Mouse (Mus musculus) frontal cortex, postnatal 25 days (tissue): Measurements from ENCODE around the gene Crocc.

Experiments used
- DNase-seq, 2 experiments: peaks; one replicate each; pipeline ENCODE4 v3.0.0; 2022; ENCODE audit warnings: low spot score in 2 of 2

Gene Crocc

GRCm38 (mm10) chr4:141066709-141067515 is 6.6 kb upstream of the Crocc start:
- DNase-seq, result no peak

DNA sequence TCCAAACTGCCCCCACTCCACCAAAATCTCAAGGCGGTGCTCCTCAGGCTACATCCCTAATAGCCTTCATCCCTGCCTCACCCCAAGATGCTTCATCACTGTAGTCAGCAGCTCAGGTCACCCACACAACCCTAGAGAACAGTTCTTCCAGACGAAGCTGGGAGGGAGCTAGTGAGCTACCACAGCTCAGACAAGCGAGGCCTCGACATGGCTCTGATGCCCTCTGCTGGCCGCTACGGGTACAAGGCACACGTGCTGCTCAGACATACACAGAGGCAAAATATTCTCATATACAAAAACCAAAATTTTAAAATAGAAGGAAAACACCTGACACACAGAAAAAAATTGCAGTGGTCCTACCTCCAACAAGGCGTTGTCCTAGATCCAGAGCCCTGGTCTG is 4.8 kb upstream of the Crocc start:
- DNase-seq, result peak; percentile 67 to 72

- no peak for DNase-seq
Measured at GRCm38 (mm10) chr4:141064104-141064659, 3.8 kb upstream of the Crocc start.

- no peak for DNase-seq
Measured at GRCm38 (mm10) chr4:141059616-141060425, 529 bp downstream of the Crocc start.

- DNase-seq, result no peak
Measured at GRCm38 (mm10) chr4:141058835-141059234, 1.5 kb downstream of the Crocc start.

- DNase-seq, result no peak
Measured at GRCm38 (mm10) chr4:141056970-141057369, 3.4 kb downstream of the Crocc start.

- DNase-seq, result peak; percentile 58 to 59
Measured at GRCm38 (mm10) chr4:141053568-141054161, 6.7 kb downstream of the Crocc start.

- DNase-seq, result no peak
Measured at GRCm38 (mm10) chr4:141053138-141053537, 7.2 kb downstream of the Crocc start.

- DNase-seq, result no peak
Measured at GRCm38 (mm10) chr4:141052442-141052841, 7.9 kb downstream of the Crocc start.

GRCm38 (mm10) chr4:141049476-141049835 is 10.9 kb downstream of the Crocc start:
- DNase-seq, result no peak

- no peak for DNase-seq
Measured at GRCm38 (mm10) chr4:141048810-141049475, 11.4 kb downstream of the Crocc start.

GRCm38 (mm10) chr4:141044816-141045215 is 15.5 kb downstream of the Crocc start:
- no peak for DNase-seq

DNA sequence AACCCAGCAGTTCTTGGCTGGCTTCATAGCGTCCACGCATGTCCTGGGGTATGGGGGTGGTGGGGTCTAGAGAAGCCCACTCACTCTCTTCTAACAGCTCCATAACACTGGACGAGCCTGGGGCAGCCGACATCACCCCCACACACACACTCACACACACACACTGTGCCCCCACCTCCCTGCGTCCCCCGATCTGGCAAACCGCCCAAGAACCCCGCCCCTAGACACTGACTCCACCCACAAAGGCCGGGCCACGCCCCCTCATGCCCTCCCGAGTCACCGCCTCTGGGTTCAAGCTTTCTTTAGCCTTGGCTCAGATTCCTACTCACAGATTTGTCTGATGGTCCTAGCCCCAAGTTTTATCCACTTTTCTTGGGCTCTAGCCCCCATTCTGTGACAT is 19.2 kb downstream of the Crocc start:
- DNase-seq, result no peak

DNA sequence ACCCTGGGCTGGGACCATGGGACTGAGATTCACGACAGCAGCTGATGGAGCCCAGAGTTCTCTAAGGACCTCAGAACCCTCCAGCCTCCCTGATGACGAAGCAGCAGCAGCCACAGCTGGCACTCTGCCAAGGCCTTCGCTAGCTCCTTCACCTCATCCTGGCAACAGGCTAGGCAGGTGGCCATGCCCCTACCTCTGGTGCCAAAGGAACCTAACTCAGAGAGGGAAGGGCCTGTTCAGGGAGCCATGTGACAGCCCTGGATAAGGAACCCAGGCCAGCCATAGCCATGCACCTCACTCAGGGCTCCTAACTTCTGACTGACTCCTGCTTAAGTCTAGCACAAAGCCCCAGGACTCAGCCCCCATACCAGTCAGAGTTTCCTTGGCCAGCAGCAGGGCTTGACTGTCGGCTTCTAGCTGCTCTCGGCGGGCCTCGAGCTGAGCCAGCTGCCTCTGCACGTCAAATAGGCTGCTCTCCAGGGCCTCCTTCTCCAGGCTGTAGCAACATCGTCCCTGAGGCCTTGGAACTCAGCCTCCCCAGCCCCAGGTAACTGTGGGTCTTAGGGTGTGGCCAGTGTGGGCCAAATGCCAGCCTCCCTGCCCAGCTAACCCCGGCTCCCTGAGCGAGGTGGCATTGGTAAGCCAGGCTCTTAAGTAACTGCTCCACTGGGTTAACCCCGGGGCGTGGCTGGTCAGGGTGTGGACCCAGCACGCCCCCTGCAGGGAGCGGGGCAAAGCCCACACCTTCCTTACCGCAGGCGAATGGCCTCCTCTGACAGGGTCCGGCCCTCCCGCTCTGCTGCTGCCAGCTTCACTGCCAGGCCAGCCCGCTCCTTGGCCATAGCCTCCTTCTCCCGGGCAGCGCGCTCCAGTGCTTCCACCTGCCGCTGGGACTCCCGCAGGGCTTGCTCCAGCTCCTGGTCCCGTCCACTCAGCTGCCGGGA is 26.5 kb downstream of the Crocc start:
- no peak for DNase-seq

- peak; percentile 66 to 75 for DNase-seq
Measured at GRCm38 (mm10) chr4:141031733-141032132, 28.6 kb downstream of the Crocc start.

GRCm38 (mm10) chr4:141030541-141031206 is 29.7 kb downstream of the Crocc start:
- no peak for DNase-seq

DNA sequence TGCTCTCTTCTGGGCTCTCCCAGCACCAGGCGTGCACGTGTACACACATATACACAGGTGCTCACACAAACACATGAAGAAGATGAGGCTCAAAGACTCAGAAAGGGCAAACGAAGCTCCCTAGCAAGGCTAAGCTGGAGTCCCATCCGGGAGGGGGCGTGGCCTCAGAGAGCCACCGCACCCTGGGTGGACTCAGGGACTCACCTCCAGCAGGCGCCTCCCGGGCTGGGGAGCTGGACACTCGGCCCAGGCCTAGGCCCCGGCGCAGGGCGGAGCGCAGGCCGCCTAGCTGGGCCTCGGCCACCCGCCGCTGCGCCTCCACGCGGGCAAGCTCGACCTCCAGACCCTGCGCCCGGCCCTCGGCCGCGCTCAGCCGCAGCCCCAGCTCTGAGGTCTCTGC is 35.4 kb downstream of the Crocc start:
- no peak for DNase-seq

GRCm38 (mm10) chr4:141024052-141024451 is 36.3 kb downstream of the Crocc start:
- no peak for DNase-seq

DNA sequence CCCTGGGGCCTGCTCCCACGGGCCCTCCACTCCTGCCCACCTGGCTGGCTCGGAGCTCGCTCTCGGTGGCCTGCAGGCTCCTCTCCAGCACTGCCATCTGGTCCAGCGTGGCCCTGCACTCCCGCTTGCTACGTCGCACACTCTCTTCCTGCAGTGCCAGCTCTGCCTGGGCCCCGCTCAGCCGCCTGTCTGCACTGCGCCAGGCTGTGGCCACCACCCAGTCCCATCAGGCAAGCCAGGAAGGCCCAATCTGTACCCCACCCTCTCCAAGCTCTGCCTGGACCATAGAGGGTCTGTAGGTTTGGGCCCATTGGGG is 38.8 kb downstream of the Crocc start:
- no peak for DNase-seq
